Mouse (Mus musculus) thymus, postnatal 0 days (tissue): ENCODE measurements at regions not wholly inside any gene's neighbourhood (a gene's known extent, or its start where the extent isn't known, plus 50 kb on each side); places are given as distances from the start of the nearest gene placed in this dataset.

Experiments
- DNase-seq: peaks from one replicate; pipeline ENCODE4 v3.0.0-alpha.2; 2015; ENCODE audit warnings: low spot score

- DNase-seq, result no peak
Observed at GRCm38 (mm10) chr4:31392932-31393632, 570.8 kb upstream of the Map3k7 start.

GRCm38 (mm10) chr4:31395538-31395937 is 568.4 kb upstream of the Map3k7 start:
- no peak for DNase-seq

- DNase-seq, result no peak
Observed at GRCm38 (mm10) chr4:31403976-31404375, 559.9 kb upstream of the Map3k7 start.

GRCm38 (mm10) chr4:31404840-31405714 is 558.8 kb upstream of the Map3k7 start:
- DNase-seq, result no peak

GRCm38 (mm10) chr4:31410157-31410556 is 553.7 kb upstream of the Map3k7 start:
- DNase-seq, result no peak

GRCm38 (mm10) chr4:31411770-31412525 is 551.9 kb upstream of the Map3k7 start:
- no peak for DNase-seq

GRCm38 (mm10) chr4:31417161-31417560 is 546.7 kb upstream of the Map3k7 start:
- no peak for DNase-seq

GRCm38 (mm10) chr4:31419240-31419639 is 544.7 kb upstream of the Map3k7 start:
- DNase-seq, result peak; percentile 24

- no peak for DNase-seq
Observed at GRCm38 (mm10) chr4:31420167-31420566, 543.7 kb upstream of the Map3k7 start.

GRCm38 (mm10) chr4:31421386-31421785 is 542.5 kb upstream of the Map3k7 start:
- DNase-seq, result no peak

- DNase-seq, result no peak
Observed at GRCm38 (mm10) chr4:31425135-31425534, 538.8 kb upstream of the Map3k7 start.

GRCm38 (mm10) chr4:31425716-31426115 is 538.2 kb upstream of the Map3k7 start:
- no peak for DNase-seq

GRCm38 (mm10) chr4:31426169-31427030 is 537.5 kb upstream of the Map3k7 start:
- no peak for DNase-seq

GRCm38 (mm10) chr4:31433943-31434342 is 530.0 kb upstream of the Map3k7 start:
- no peak for DNase-seq

- DNase-seq, result no peak
Observed at GRCm38 (mm10) chr4:31454898-31455297, 509.0 kb upstream of the Map3k7 start.

- peak; percentile 2 for DNase-seq
Observed at GRCm38 (mm10) chr4:31455466-31455865, 508.4 kb upstream of the Map3k7 start.

- no peak for DNase-seq
Observed at GRCm38 (mm10) chr4:31462456-31462855, 501.4 kb upstream of the Map3k7 start.

GRCm38 (mm10) chr4:31463130-31463698 is 500.7 kb upstream of the Map3k7 start:
- no peak for DNase-seq

- DNase-seq, result no peak
Observed at GRCm38 (mm10) chr4:31468306-31468705, 495.6 kb upstream of the Map3k7 start.

- DNase-seq, result no peak
Observed at GRCm38 (mm10) chr4:31469803-31470202, 494.1 kb upstream of the Map3k7 start.

GRCm38 (mm10) chr4:31492535-31492934 is 471.4 kb upstream of the Map3k7 start:
- DNase-seq, result no peak
